Mouse (Mus musculus) MEL (cell line): ENCODE results near the gene Ap3d1. TPM values are rescaled to one million over a fixed set of nuclear protein-coding genes. Genes with fewer than 3 reads are reported as not detected.

ENCODE experiments used
- DNase-seq: peaks from one replicate; pipeline ENCODE4 v3.0.0; 2011; ENCODE audit warnings: low read depth, low spot score
- H3K27ac ChIP-seq: 2 replicates; pipeline ENCODE4 v1.5.1; 2012; ENCODE audit warnings: low read depth, mild to moderate bottlenecking, control low read depth, low read length, moderate library complexity; ENCODE audit not compliant: control insufficient read depth
- H3K27me3 ChIP-seq, 2 experiments: fragments of 150-350 bp in 1 of 2; sonication (generic) in 1 of 2; 2 replicates each; pipeline ENCODE4 v1.6.1; 2012; ENCODE audit warnings: low read length in 2 of 2, mild to moderate bottlenecking in 2 of 2, improper control_type of control experiment in 1 of 2, moderate library complexity in 1 of 2; ENCODE audit not compliant: insufficient read depth in 2 of 2, control insufficient read depth in 1 of 2
- H3K36me3 ChIP-seq, 2 experiments: 2 replicates each; pipeline ENCODE4 v1.6.1; 2012 to 2014; ENCODE audit warnings: low read length in 2 of 2, improper control_type of control experiment in 1 of 2, inconsistent platforms in 1 of 2, mild to moderate bottlenecking in 1 of 2; ENCODE audit not compliant: insufficient read depth in 2 of 2, control insufficient read depth in 1 of 2
- H3K4me1 ChIP-seq, 2 experiments: fragments of 150-350 bp in 1 of 2; sonication (generic) in 1 of 2; 2 replicates each; pipeline ENCODE4 v1.6.1; 2012; ENCODE audit warnings: low read length in 2 of 2, improper control_type of control experiment in 1 of 2, mild to moderate bottlenecking in 1 of 2; ENCODE audit not compliant: insufficient read depth in 2 of 2, control insufficient read depth in 1 of 2
- H3K4me3 ChIP-seq, 2 experiments: fragments of 150-350 bp in 1 of 2; sonication (generic) in 1 of 2; 2 replicates each; pipeline ENCODE4 v1.5.1; 2012; ENCODE audit warnings: low read depth in 2 of 2, low read length in 2 of 2, mild to moderate bottlenecking in 2 of 2, moderate library complexity in 2 of 2, control low read depth in 1 of 2, improper control_type of control experiment in 1 of 2; ENCODE audit not compliant: control insufficient read depth in 1 of 2, insufficient read depth in 1 of 2
- H3K79me2 ChIP-seq: 2 replicates; pipeline ENCODE4 v1.6.1; 2012; ENCODE audit warnings: mild to moderate bottlenecking, low read length, moderate library complexity; ENCODE audit not compliant: control insufficient read depth, poor library complexity, insufficient read depth
- H3K9ac ChIP-seq: 2 replicates; pipeline ENCODE4 v1.6.1; 2012; ENCODE audit warnings: low read depth, mild to moderate bottlenecking, control low read depth, low read length, moderate library complexity; ENCODE audit not compliant: control insufficient read depth, poor library complexity, severe bottlenecking
- H3K9me3 ChIP-seq: fragments of 150-350 bp; sonication (generic); replicated peaks from 2 replicates; pipeline ENCODE4 v1.6.1; 2012; ENCODE audit warnings: mild to moderate bottlenecking, low read length, improper control_type of control experiment, moderate library complexity; ENCODE audit not compliant: insufficient read depth
- BHLHE40 ChIP-seq: IDR thresholded peaks from 2 replicates; pipeline ENCODE4 v1.6.1; 2012; ENCODE audit warnings: low read depth, mild to moderate bottlenecking, inconsistent platforms, low read length, improper control_type of control experiment, borderline replicate concordance
- CHD1 ChIP-seq: IDR thresholded peaks from 2 replicates; pipeline ENCODE4 v1.6.1; 2012; ENCODE audit warnings: low read depth, mild to moderate bottlenecking, inconsistent platforms, low read length, improper control_type of control experiment
- CHD2 ChIP-seq: IDR thresholded peaks from 2 replicates; pipeline ENCODE4 v1.6.1; 2011; ENCODE audit warnings: low read length, improper control_type of control experiment
- CTCF ChIP-seq, 3 experiments: IDR thresholded peaks in 2 of 3; conservative IDR thresholded peaks in 1 of 3; 2 replicates each; pipeline ENCODE4 v1.5.1; 2011 to 2012; ENCODE audit warnings: low read length in 3 of 3, low read depth in 2 of 3, mild to moderate bottlenecking in 2 of 3, improper control_type of control experiment in 1 of 3, inconsistent platforms in 1 of 3, mixed read lengths in 1 of 3, moderate library complexity in 1 of 3; ENCODE audit not compliant: control insufficient read depth in 1 of 3, insufficient read depth in 1 of 3, poor library complexity in 1 of 3, severe bottlenecking in 1 of 3
- E2F4 ChIP-seq: IDR thresholded peaks from 2 replicates; pipeline ENCODE4 v1.6.1; 2011; ENCODE audit warnings: low read depth, low read length, improper control_type of control experiment, borderline replicate concordance
- ELF1 ChIP-seq: IDR thresholded peaks from 2 replicates; pipeline ENCODE4 v1.6.1; 2014; ENCODE audit warnings: low read depth, mild to moderate bottlenecking, inconsistent platforms, low read length, improper control_type of control experiment, moderate library complexity
- EP300 ChIP-seq, 2 experiments: IDR thresholded peaks; 2 replicates each; pipeline ENCODE4 v1.6.1; 2011; ENCODE audit warnings: improper control_type of control experiment in 2 of 2, low read length in 2 of 2, low read depth in 1 of 2, mild to moderate bottlenecking in 1 of 2
- ETS1 ChIP-seq: IDR thresholded peaks from 2 replicates; pipeline ENCODE4 v1.6.1; 2012; ENCODE audit warnings: low read depth, mild to moderate bottlenecking, inconsistent platforms, low read length, improper control_type of control experiment, moderate library complexity
- GABPA ChIP-seq: IDR thresholded peaks from 2 replicates; pipeline ENCODE4 v1.6.1; 2012; ENCODE audit warnings: low read depth, mild to moderate bottlenecking, inconsistent platforms, low read length, improper control_type of control experiment, moderate library complexity
- GATA1 ChIP-seq: IDR thresholded peaks from 2 replicates; pipeline ENCODE4 v1.6.1; 2011; ENCODE audit warnings: low read depth, low read length, improper control_type of control experiment
- HCFC1 ChIP-seq: IDR thresholded peaks from 2 replicates; pipeline ENCODE4 v1.6.1; 2012; ENCODE audit warnings: low read depth, mild to moderate bottlenecking, inconsistent platforms, low read length, improper control_type of control experiment, moderate library complexity
- JUND ChIP-seq: IDR thresholded peaks from 2 replicates; pipeline ENCODE4 v1.6.1; 2011; ENCODE audit warnings: low read depth, mild to moderate bottlenecking, improper control_type of control experiment, low read length
- KAT2A ChIP-seq: conservative IDR thresholded peaks from 2 replicates; pipeline ENCODE4 v1.6.1; 2012; ENCODE audit warnings: low read depth, low read length, improper control_type of control experiment, inconsistent platforms
- MAFK ChIP-seq: IDR thresholded peaks from 2 replicates; pipeline ENCODE4 v1.6.1; 2011; ENCODE audit warnings: low read depth, mild to moderate bottlenecking, low read length, improper control_type of control experiment, borderline replicate concordance
- MAX ChIP-seq: IDR thresholded peaks from 2 replicates; pipeline ENCODE4 v1.6.1; 2011; ENCODE audit warnings: low read length, improper control_type of control experiment
- MAZ ChIP-seq: IDR thresholded peaks from 2 replicates; pipeline ENCODE4 v1.6.1; 2012; ENCODE audit warnings: low read depth, mild to moderate bottlenecking, inconsistent platforms, low read length, improper control_type of control experiment
- MEF2A ChIP-seq: IDR thresholded peaks from 2 replicates; pipeline ENCODE4 v1.6.1; 2014; ENCODE audit warnings: low read depth, mild to moderate bottlenecking, inconsistent platforms, low read length, improper control_type of control experiment; ENCODE audit not compliant: poor library complexity, insufficient replicate concordance, severe bottlenecking; ENCODE audit errors: extremely low read depth
- MXI1 ChIP-seq: IDR thresholded peaks from 2 replicates; pipeline ENCODE4 v1.6.1; 2011; ENCODE audit warnings: mild to moderate bottlenecking, low read depth, low read length, improper control_type of control experiment
- MYC ChIP-seq: IDR thresholded peaks from 2 replicates; pipeline ENCODE4 v1.6.1; 2011; ENCODE audit warnings: low read depth, mild to moderate bottlenecking, low read length, improper control_type of control experiment, moderate library complexity
- NELFE ChIP-seq: IDR thresholded peaks from 2 replicates; pipeline ENCODE4 v1.6.1; 2011; ENCODE audit warnings: low read depth, low read length, improper control_type of control experiment
- NRF1 ChIP-seq: IDR thresholded peaks from 2 replicates; pipeline ENCODE4 v1.6.1; 2014; ENCODE audit warnings: low read depth, mild to moderate bottlenecking, inconsistent platforms, low read length, improper control_type of control experiment, moderate library complexity; ENCODE audit not compliant: poor library complexity, insufficient read depth, severe bottlenecking
- POLR2A ChIP-seq, 2 experiments: IDR thresholded peaks; 2 replicates each; pipeline ENCODE4 v1.6.1; 2011 to 2012; ENCODE audit warnings: low read length in 2 of 2, mild to moderate bottlenecking in 2 of 2, control low read depth in 1 of 2, improper control_type of control experiment in 1 of 2, low read depth in 1 of 2, moderate library complexity in 1 of 2; ENCODE audit not compliant: control insufficient read depth in 1 of 2, insufficient read depth in 1 of 2, poor library complexity in 1 of 2
- POLR2AphosphoS2 ChIP-seq: IDR thresholded peaks from 2 replicates; pipeline ENCODE4 v1.6.1; 2011; ENCODE audit warnings: low read length, improper control_type of control experiment
- POLR2AphosphoS5 ChIP-seq: IDR thresholded peaks from 2 replicates; pipeline ENCODE4 v1.6.1; 2012; ENCODE audit warnings: low read depth, borderline replicate concordance, mild to moderate bottlenecking, inconsistent platforms, low read length, moderate library complexity, mixed read lengths
- RAD21 ChIP-seq: IDR thresholded peaks from 2 replicates; pipeline ENCODE4 v1.6.1; 2011; ENCODE audit warnings: mild to moderate bottlenecking, low read depth, low read length, improper control_type of control experiment
- RCOR1 ChIP-seq: IDR thresholded peaks from 2 replicates; pipeline ENCODE4 v1.6.1; 2012; ENCODE audit warnings: low read depth, mild to moderate bottlenecking, inconsistent platforms, low read length, improper control_type of control experiment
- SIN3A ChIP-seq: IDR thresholded peaks from 2 replicates; pipeline ENCODE4 v1.6.1; 2012; ENCODE audit warnings: low read length, improper control_type of control experiment, inconsistent platforms
- SMC3 ChIP-seq: IDR thresholded peaks from 2 replicates; pipeline ENCODE4 v1.6.1; 2011; ENCODE audit warnings: low read depth, low read length, improper control_type of control experiment
- TBP ChIP-seq: IDR thresholded peaks from 2 replicates; pipeline ENCODE4 v1.8.0; 2011; ENCODE audit warnings: low read depth, low read length, improper control_type of control experiment
- TCF12 ChIP-seq: IDR thresholded peaks from 2 replicates; pipeline ENCODE4 v1.6.1; 2014; ENCODE audit warnings: low read depth, mild to moderate bottlenecking, inconsistent platforms, low read length, improper control_type of control experiment, moderate library complexity
- UBTF ChIP-seq: IDR thresholded peaks from 2 replicates; pipeline ENCODE4 v1.6.1; 2012; ENCODE audit warnings: low read depth, mild to moderate bottlenecking, inconsistent platforms, low read length, improper control_type of control experiment, moderate library complexity, borderline replicate concordance; ENCODE audit not compliant: insufficient read depth
- USF1 ChIP-seq: IDR thresholded peaks from 2 replicates; pipeline ENCODE4 v1.6.1; 2014; ENCODE audit warnings: low read depth, mild to moderate bottlenecking, inconsistent platforms, low read length, improper control_type of control experiment, moderate library complexity
- USF2 ChIP-seq, 2 experiments: IDR thresholded peaks; 2 replicates each; pipeline ENCODE4 v1.6.1; 2011 to 2012; ENCODE audit warnings: improper control_type of control experiment in 2 of 2, low read length in 2 of 2, borderline replicate concordance in 1 of 2, inconsistent platforms in 1 of 2, low read depth in 1 of 2, mild to moderate bottlenecking in 1 of 2; ENCODE audit not compliant: insufficient read depth in 1 of 2
- ZC3H11A ChIP-seq: IDR thresholded peaks from 2 replicates; pipeline ENCODE4 v1.6.1; 2012; ENCODE audit warnings: low read depth, mild to moderate bottlenecking, inconsistent platforms, low read length, improper control_type of control experiment
- ZKSCAN1 ChIP-seq: IDR thresholded peaks from 2 replicates; pipeline ENCODE4 v1.6.1; 2012; ENCODE audit warnings: low read depth, mild to moderate bottlenecking, inconsistent platforms, low read length, improper control_type of control experiment, moderate library complexity
- ZMIZ1 ChIP-seq: IDR thresholded peaks from 2 replicates; pipeline ENCODE4 v1.6.1; 2012; ENCODE audit warnings: low read depth, mild to moderate bottlenecking, inconsistent platforms, low read length, improper control_type of control experiment, moderate library complexity
- ZNF384 ChIP-seq: IDR thresholded peaks from 2 replicates; pipeline ENCODE4 v1.6.1; 2012; ENCODE audit warnings: low read depth, mild to moderate bottlenecking, inconsistent platforms, low read length, improper control_type of control experiment
- polyA plus RNA-seq, 2 experiments: library from polyadenylated mRNA; stranded (reverse) in 1 of 2; unstranded in 1 of 2; fragments of >175 nt in 1 of 2; fragments of >200 nt in 1 of 2; gene quantifications; 2 replicates each; pipeline versions ENCODE4 v1.2.1 to v1.2.4; 2012; ENCODE audit warnings: low replicate concordance in 2 of 2, low read depth in 1 of 2; ENCODE audit not compliant: insufficient read length in 2 of 2, insufficient read depth in 1 of 2, missing spikeins in 1 of 2
- total RNA-seq: library from RNA; depleted of rRNA; stranded (reverse); fragments of 300-350 nt; gene quantifications from 2 replicates; pipeline ENCODE4 v1.2.3, GENCODE M21; 2012

The Ap3d1 gene
- total and polyA plus RNA-seq, 3 experiments, result 32.7 to 260 (median 54.5) TPM

DNA sequence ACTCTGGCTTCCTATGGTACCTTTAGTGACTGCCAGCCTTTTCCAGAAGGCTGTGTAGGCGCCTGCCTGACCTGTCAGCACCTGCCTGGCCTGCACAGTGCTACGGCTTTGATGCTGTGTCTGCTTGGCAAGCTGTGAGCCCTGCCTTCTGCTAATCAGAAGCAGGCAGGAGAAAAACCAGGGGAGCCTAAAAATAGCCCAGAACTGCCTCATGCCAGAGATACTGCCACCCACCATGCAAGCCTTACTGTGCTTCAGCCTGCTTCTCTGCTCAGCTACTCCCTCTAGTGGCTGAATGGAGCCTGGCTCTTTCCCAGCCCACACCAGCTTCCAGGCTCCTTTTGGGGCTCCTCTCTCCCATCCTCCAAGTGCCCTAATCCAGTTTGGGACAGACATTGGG lies 32.5 kb upstream of the Ap3d1 start:
- peaks cover 10 to 34% of the 10 kb centered on the region in 2 experiments for H3K36me3 ChIP-seq
- no peak overlapping the region for H3K4me3 ChIP-seq
- peak; percentile 91 for DNase-seq
- no peaks in the 10 kb centered on the region for H3K9me3 ChIP-seq
- H3K4me1 ChIP-seq, result peaks cover 12 to 18% of the 10 kb centered on the region in 2 experiments
- no peaks in the 10 kb centered on the region for H3K27me3 ChIP-seq
- no peaks in the 10 kb centered on the region; the same call in 1 of the 2 replicates for H3K79me2 ChIP-seq
- H3K27ac ChIP-seq, result peak overlapping the region; percentile 40
- H3K9ac ChIP-seq, result no peak overlapping the region
- TF ChIP-seq MEF2A (peak; percentile 99), JUND (peak; percentile 38; the same call in 1 of the 2 replicates), SMC3 (peak; percentile 67), ZNF384 (no peak), ZC3H11A (peak; percentile 16; the same call in 1 of the 2 replicates), CHD2 (no peak), USF2 (IDR thresholded peaks at IDR 0.05; ENCODE audit: borderline replicate concordance in 1 of 2, insufficient read depth in 1 of 2, low read depth in 1 of 2, low read length in 2 of 2) (no peak), UBTF (no peak), HCFC1 (0 out of 2 replicates have a peak, but pooled peaks have one; percentile 7), KAT2A (no peak), CHD1 (no peak), ELF1 (0 out of 2 replicates have a peak, but pooled peaks have one; percentile 15), MXI1 (peak; percentile 84), POLR2AphosphoS5 (no peak), TBP (no peak), EP300 (IDR thresholded peaks at IDR 0.05; ENCODE audit: low read depth in 1 of 2, low read length in 2 of 2) (peak; percentile 60 to 77; a peak in 3 of 4 replicates), POLR2A (IDR thresholded peaks at IDR 0.05; ENCODE audit: control insufficient read depth in 1 of 2, insufficient read depth in 1 of 2, low read depth in 1 of 2, low read length in 2 of 2, poor library complexity in 1 of 2) (peak in 1 of 2 experiments; percentile 42; a peak in 1 of 4 replicates), GATA1 (peak; percentile 67), RCOR1 (peak; percentile 55), ZKSCAN1 (no peak), MAX (peak; percentile 70), CTCF (IDR thresholded peaks at IDR 0.05 in 2 of 3, conservative IDR thresholded peaks at IDR 0.05 in 1 of 3; ENCODE audit: control insufficient read depth in 1 of 3, insufficient read depth in 1 of 3, low read depth in 2 of 3, low read length in 3 of 3, poor library complexity in 1 of 3, severe bottlenecking in 1 of 3) (peak; percentile 83 to 98 (median 88)), ZMIZ1 (no peak), MYC (0 out of 2 replicates have a peak, but pooled peaks have one; percentile 66), SIN3A (peak; percentile 86), USF1 (peak; percentile 38; the same call in 1 of the 2 replicates), BHLHE40 (peak; percentile 60; the same call in 1 of the 2 replicates), POLR2AphosphoS2 (no peak), NRF1 (no peak), NELFE (no peak), ETS1 (peak; percentile 69; the same call in 1 of the 2 replicates), MAFK (no peak), RAD21 (peak; percentile 48), GABPA (no peak), TCF12 (peak; percentile 86), E2F4 (no peak), MAZ (no peak)
